Mouse (Mus musculus) natural killer cell, adult 2 months (primary cell): ENCODE data around the gene Zbtb16.

Source experiments
- DNase-seq, 2 experiments: peaks; one replicate each; pipeline ENCODE4 v3.0.0; 2022; ENCODE audit warnings: low spot score in 2 of 2

Zbtb16 gene

DNA sequence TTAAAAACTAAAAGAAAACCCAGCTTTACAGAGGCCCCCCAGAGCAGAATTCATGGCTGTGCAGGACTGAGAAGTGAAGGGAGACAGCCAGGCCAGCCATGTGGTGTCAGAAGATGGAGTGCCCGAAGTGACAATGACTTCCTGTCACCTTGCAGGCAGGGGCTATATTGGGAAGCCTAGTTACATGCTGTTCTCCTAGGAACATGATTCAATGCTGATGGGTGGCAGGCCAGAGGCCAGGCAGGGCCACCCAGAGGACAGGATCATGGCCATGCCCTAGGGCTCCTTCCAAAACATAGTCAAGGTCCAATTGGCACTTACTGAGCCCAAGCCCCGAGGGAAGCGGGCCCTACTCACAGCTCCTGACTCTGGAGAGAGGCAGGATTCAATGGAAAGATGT, 106.6 kb downstream of the Zbtb16 start:
- DNase-seq, result no peak

DNA sequence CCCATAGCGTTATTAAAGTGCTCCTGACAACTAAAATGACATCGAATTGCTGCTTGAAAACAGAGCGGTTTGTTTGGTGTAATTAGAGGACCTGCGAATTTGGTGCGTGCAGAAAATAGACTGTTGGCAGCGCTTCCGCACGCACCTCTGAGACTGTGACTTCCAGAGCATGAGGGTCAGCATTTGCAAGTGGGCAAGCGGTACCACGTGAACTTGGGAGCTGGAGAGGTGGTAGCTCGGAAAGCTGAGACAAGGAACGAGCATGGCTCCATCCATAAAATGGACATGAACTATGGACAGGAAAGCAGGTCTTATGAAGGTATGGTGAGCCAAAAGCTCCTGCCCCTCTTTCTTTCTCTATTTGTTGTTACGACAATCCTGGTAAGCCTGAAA, 107.3 kb downstream of the Zbtb16 start:
- no peak for DNase-seq

DNA sequence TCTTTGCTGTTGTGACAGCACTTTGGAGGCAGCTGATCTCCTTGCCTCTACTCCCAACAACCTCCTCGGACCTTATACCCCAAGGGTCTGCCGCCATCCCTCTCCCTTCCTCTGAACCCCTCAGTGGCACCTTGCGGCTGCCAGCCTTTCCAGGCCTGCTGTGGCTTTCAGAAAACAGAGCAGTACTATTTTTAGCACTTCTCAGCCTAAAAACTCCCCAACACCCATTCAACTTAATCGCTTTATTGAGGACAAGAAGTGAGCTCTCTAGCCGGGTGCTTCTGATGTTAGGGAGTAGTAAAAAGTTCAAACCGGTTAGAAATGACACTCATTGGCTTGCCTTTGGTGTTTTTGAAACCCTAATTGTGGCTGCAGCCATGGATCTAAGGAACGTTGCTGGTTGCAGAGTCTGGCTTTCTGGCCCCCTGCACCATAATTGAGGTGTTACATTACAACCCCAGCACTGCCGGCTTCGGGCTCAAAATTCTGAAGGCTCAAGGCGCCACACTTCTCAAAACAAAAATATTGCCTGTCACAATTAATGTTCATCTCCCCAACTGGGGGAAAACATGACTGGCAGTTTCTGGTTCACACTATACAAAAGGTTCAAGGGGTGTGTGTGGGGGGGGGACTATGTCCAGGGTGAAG, 107.8 kb downstream of the Zbtb16 start:
- DNase-seq, result no peak

DNA sequence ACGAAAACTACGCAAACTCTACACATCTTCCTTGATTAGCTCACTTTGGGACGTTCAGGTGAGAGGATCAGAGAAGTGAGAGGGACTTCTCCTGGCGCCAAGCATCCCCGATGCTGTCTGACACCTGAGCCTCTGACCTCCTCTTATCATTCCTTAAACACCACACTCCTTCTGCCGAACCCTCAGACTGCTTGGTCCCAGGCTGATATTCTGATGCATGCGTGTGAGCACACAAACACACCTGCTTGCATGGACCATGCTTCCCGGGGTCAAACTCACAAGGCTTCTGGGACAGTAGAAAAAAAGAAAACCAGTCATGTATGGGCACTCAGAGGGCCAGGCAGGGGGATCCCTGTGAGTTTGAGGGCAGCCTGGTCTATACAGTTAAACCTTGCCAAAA, 109.7 kb downstream of the Zbtb16 start:
- DNase-seq, result no peak

- DNase-seq, result no peak
Measured at GRCm38 (mm10) chr9:48725918-48726317, 110.1 kb downstream of the Zbtb16 start.

- DNase-seq, result no peak
Measured at GRCm38 (mm10) chr9:48725161-48725560, 110.9 kb downstream of the Zbtb16 start.

GRCm38 (mm10) chr9:48724733-48725132, 111.3 kb downstream of the Zbtb16 start:
- DNase-seq, result no peak

DNA sequence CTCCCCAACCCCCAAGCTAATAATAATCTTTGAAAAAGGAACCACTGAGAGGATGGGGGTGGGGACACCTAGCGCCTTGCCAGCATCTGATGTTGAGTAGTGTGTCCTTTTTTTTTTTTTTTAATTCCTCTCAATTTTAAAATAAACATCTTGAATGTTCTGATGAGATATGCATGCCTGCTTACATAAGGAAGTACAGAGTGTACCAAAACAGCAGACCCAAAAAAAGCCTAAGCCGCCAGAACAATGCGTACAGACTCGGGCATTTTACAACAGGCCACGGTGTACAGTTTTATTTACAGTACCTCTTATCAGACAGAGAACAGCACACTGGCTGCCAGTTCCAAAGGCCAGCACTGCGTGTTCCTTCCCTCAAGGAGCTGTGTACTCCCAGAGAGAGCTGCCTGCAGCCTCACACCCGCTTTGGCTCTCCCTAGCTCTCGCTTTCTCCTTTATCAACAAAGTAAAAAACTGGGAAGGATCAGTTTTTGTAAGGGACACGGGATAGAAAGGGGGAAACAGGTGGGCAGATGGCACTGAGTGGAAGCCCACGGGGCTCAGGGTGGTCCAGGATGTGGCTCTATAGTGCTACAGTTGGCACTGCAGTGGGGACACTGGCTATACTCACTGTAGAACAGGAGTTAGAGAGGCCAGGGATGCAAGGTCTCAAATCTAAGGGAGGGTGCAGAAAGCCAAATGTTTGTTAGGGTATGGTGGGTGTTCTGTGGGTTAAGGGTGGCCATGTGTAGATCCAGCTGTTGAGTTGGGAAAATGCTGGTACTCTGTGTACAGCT, 112.3 kb downstream of the Zbtb16 start:
- no peak for DNase-seq

GRCm38 (mm10) chr9:48723025-48723424, 113.0 kb downstream of the Zbtb16 start:
- no peak for DNase-seq

- DNase-seq, result no peak
Measured at GRCm38 (mm10) chr9:48722261-48722920, 113.6 kb downstream of the Zbtb16 start.

GRCm38 (mm10) chr9:48721655-48722054, 114.4 kb downstream of the Zbtb16 start:
- DNase-seq, result no peak

- no peak for DNase-seq
Measured at GRCm38 (mm10) chr9:48721172-48721571, 114.8 kb downstream of the Zbtb16 start.

GRCm38 (mm10) chr9:48720251-48720963, 115.6 kb downstream of the Zbtb16 start:
- no peak for DNase-seq

GRCm38 (mm10) chr9:48719619-48720018, 116.4 kb downstream of the Zbtb16 start:
- DNase-seq, result no peak

DNA sequence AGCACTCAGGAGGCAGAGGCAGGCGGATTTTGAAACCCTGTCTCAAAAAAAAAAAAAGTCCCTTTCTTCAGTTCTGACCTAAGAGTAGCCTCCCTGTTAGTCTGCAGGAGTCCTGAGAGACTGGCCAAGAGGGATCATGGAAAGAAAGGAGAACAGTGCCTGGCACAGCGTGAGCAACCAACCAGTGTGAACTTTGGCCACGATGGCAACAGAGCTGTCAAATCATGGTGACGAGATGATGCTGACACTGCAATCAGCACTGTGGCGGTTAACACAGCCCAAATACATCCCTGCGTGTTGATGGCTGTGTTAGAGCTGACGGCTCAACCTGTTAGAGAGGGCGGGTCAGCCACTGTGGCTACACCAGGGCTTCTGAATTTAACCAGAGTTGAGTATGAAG, 119.5 kb downstream of the Zbtb16 start:
- no peak for DNase-seq

GRCm38 (mm10) chr9:48715042-48715441, 121.0 kb downstream of the Zbtb16 start:
- DNase-seq, result peak; percentile 3 to 19

- DNase-seq, result no peak
Measured at GRCm38 (mm10) chr9:48713779-48714178, 122.2 kb downstream of the Zbtb16 start.

DNA sequence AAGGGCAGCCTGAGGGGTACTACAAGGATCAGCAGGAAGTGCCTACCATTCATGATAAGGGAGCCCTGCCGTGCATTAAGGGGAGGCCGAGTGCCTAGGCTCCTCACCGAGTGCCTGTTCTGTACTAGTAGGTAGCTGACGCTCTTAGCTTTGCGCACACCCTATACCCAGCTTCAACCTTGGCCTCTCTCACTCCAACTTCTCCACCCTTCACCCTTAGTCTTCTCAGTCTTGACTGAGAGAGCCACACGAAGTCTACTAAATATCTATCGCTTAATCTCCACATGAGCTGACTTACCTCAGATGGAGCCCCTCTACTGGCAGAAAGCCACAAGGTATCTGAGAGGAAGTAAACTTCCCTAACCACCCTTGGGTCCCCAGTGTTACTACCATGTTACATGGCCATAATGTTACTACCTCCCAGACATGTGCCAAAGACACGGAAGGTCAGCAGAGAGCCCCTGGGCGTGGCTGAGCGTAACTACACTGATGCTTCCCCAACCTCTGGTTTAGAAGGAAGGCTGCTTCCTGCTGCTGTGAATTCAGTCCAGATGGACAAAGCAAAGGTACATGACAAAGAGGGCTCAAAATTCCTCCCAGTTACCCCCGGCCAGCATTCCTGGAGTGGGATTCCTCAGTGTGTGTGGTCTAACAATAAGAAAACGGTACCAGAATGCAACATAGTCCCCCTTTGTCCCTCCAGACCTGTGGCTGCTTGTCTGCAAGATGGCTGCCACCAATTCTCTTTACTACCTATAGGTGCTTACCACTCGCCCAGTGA, 122.8 kb downstream of the Zbtb16 start:
- DNase-seq, result no peak

- DNase-seq, result no peak
Measured at GRCm38 (mm10) chr9:48711826-48712225, 124.2 kb downstream of the Zbtb16 start.

DNA sequence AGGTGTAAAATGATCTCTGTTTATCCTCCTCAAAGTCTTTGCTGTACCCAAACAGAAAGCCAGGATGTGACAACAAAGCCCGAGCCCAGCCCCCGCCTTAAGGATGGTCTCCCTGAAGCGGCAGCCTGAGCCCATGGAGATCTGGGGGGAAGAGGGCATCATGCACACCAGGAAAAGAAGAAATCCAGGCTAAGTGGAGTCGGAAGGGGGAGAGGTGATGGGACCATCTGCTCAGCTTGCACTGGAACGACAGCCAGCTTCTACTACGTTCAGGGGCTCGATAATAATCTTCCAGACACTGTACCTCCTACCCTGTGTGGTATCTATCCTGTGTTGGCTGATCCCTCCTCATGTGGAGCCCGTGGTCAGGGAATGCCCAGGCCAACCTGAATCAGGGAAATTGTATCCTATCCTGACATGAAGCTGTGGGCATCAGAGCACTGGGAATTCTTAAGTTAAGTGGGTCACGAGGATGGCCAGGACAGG, 124.7 kb downstream of the Zbtb16 start:
- no peak for DNase-seq
